Mouse (Mus musculus) hindbrain, embryonic 15.5 days (tissue): Measurements from ENCODE around the gene Sugp2. TPM values are rescaled to one million over a fixed set of nuclear protein-coding genes. Genes with fewer than 3 reads are reported as not detected.

Experiments
- ATAC-seq: fragments of 200-750 bp; cut with Nextera tagmentation; 2 replicates; pipeline ENCODE4 v1.8.0; 2017; ENCODE audit warnings: low read depth, moderate number of reproducible peaks, moderate TSS enrichment; ENCODE audit not compliant: low FRiP score
- H3K27ac ChIP-seq: fragments of 300-500 bp; sonication (generic); replicated peaks from 2 replicates; pipeline ENCODE4 v1.5.1; 2015; ENCODE audit warnings: mild to moderate bottlenecking, inconsistent platforms
- H3K27me3 ChIP-seq: fragments of 300-500 bp; sonication (generic); 2 replicates; pipeline ENCODE4 v1.6.1; 2015; ENCODE audit warnings: control low read depth, inconsistent platforms
- H3K36me3 ChIP-seq: fragments of 300-500 bp; sonication (generic); 2 replicates; pipeline ENCODE4 v1.6.1; 2015; ENCODE audit warnings: control low read depth, inconsistent platforms
- H3K4me1 ChIP-seq: fragments of 300-500 bp; sonication (generic); replicated peaks from 2 replicates; pipeline ENCODE4 v1.6.1; 2015; ENCODE audit warnings: control low read depth, inconsistent platforms
- H3K4me2 ChIP-seq: fragments of 300-500 bp; sonication (generic); 2 replicates; pipeline ENCODE4 v1.6.1; 2015; ENCODE audit warnings: moderate library complexity, mild to moderate bottlenecking, inconsistent platforms
- H3K4me3 ChIP-seq: fragments of 300-500 bp; sonication (generic); 2 replicates; pipeline ENCODE4 v1.5.1; 2015; ENCODE audit warnings: mild to moderate bottlenecking, inconsistent platforms
- H3K9ac ChIP-seq: fragments of 300-500 bp; sonication (generic); 2 replicates; pipeline ENCODE4 v1.6.1; 2015; ENCODE audit warnings: inconsistent platforms
- H3K9me3 ChIP-seq: fragments of 300-500 bp; sonication (generic); 2 replicates; pipeline ENCODE4 v1.6.1; 2016; ENCODE audit warnings: control low read depth, inconsistent platforms
- WGBS: fragments of 180-500 bp; shearing (Covaris S2); methylation state at CpG from one replicate; pipeline ENCODE4 v1.1.7; 2015; 5-methylcytosine and 5-hydroxymethylcytosine counted together
- polyA plus RNA-seq: library from polyadenylated mRNA; unstranded; fragments of >200 nt; fragmentation: Nextera tagmentation; extraction: Ambion mirVana; gene quantifications from 2 replicates; pipeline ENCODE4 v1.2.1, GENCODE M21; 2015

Sugp2 gene
- polyA plus RNA-seq, 1 experiment from 2014 or later, result 89.2 TPM

DNA sequence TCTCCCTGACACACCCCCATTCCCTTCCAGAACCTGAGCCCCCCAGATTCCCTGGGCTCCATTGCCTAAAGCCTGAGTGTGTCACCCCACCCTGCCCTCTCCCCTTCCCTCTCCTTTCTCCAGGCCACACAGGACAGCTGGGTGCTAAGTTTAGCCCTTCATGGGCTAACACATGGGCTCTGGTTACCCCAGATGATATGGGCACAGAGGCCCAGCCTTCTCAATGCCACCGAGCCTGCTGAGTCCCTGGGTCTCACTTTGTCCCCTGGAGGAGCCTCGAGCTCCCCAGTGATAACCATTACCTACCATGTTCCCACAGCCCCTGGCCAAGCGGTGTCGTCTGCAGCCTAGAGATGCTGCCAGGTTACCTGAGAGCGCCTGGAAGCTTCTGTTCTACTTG lies 83.8 kb downstream of the Sugp2 start:
- peak overlapping the region; percentile 88 for H3K27ac ChIP-seq
- peak overlapping the region; percentile 85 for H3K4me2 ChIP-seq
- WGBS, result 87% methylated on average over 5 of the region's 5 CpGs
- no peaks in the 10 kb centered on the region for H3K9me3 ChIP-seq
- H3K36me3 ChIP-seq, result peaks cover 37% of the 10 kb centered on the region
- ATAC-seq, result no peak
- H3K4me3 ChIP-seq, result peak overlapping the region; percentile 76; the same call in 1 of the 2 replicates
- H3K9ac ChIP-seq, result no peak overlapping the region
- H3K4me1 ChIP-seq, result peaks cover 40% of the 10 kb centered on the region
- no peaks in the 10 kb centered on the region for H3K27me3 ChIP-seq

DNA sequence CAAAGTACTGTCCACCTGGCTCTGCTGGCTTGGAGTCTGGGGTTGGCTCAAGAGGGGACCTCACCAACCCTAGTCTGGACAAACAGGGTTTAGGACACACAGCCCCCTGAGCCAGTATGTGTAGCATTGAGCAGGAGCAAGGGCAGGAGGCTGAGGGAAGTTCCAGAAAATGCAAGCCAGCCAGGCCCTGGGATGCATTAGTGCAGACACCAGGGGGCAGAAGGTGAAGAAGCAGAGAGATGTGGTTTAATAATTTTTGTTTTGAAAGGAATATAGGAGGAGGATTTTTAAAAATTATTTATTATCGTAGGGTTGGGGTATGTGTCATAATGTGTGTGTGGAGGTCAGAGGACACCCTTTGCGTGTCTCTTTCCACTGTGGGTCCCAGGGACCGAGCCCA lies 89.7 kb downstream of the Sugp2 start:
- Histone ChIP-seq H3K9me3 (no peaks in the 10 kb centered on the region), H3K4me3 (no peak overlapping the region), H3K36me3 (peaks cover 61% of the 10 kb centered on the region), H3K27me3 (no peaks in the 10 kb centered on the region), H3K4me1 (no peaks in the 10 kb centered on the region), H3K4me2 (no peak overlapping the region), H3K9ac (no peak overlapping the region), H3K27ac (no peak overlapping the region)
- no peak for ATAC-seq
- WGBS, result 97% methylated on average over 3 of the region's 3 CpGs

DNA sequence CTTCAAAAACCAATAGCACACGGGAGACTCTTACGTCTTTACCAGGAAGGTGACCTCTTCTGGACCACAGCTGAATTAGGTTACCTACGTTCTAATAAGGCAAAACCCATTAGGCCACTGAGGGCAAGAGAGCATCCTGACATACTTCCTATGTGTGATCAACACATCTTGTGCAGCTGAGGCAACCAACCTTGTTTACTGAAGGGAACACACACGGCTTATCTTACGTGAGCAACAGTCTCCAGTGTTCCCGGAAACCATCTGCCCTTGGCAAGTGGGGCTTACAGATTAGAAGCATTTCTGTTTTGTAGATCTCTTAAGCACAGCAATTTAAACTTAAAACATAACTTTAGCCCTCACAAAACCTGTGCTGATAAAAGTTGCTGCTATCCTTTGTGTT lies 93.5 kb downstream of the Sugp2 start:
- no peaks in the 10 kb centered on the region for H3K9me3 ChIP-seq
- 93% methylated on average over 6 of the region's 6 CpGs for WGBS
- no peak overlapping the region for H3K27ac ChIP-seq
- H3K36me3 ChIP-seq, result peaks cover 51% of the 10 kb centered on the region
- no peak overlapping the region for H3K9ac ChIP-seq
- H3K4me2 ChIP-seq, result no peak overlapping the region
- H3K27me3 ChIP-seq, result no peaks in the 10 kb centered on the region
- peaks cover 25% of the 10 kb centered on the region for H3K4me1 ChIP-seq
- no peak overlapping the region for H3K4me3 ChIP-seq
- no peak for ATAC-seq

DNA sequence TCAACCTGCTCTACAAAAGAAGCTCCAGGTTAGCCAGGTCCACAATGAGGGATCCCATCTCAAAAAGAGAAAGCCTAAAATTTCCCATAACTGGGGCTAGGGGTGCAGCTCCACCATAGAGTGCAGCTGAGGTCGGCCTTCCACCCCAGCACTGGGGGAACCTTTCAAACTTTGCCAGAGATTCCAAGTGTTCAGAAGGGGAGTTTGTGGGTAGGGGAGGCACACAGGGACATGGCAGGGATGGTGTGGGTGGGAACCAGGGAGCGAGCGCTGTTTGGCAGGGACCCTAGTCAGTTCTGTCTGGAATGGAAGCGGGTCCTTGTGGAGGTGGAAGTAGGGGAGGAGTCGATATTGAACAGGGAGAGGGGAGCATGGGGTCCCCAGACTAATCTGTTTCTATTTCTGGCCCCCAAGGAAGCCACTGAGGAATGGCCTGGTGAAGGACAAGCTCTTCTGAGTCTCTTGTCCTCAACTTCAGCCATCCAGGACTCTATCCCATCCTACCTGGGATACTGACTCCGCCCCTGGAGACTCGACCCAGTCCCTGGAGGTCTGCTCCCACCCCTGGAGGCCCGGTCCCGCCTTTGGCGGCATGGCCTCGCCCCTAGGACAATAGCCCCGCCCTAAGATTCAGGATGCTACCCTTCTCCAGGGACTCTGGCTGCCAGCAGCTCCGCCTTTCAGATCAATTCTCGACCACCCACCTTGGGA lies 95.3 kb downstream of the Sugp2 start, which contains the start of gene Gdf1:
Gene Gdf1, plus strand, starts transcription at position 694 of the 711 bp plus-strand sequence.
- 0 out of 2 replicates have a peak within 1 kb of the TSS, but pooled peaks have one; percentile 5 for H3K4me2 ChIP-seq
- ATAC-seq, result no peak
- H3K4me1 ChIP-seq, result peaks cover 25% of the 10 kb centered on the region
- no peak within 1 kb of the TSS for H3K9ac ChIP-seq
- no peaks in the 10 kb centered on the region for H3K27me3 ChIP-seq
- H3K9me3 ChIP-seq, result no peaks in the 10 kb centered on the region
- WGBS, result 28% methylated on average over 14 of the region's 14 CpGs
- H3K36me3 ChIP-seq, result peaks cover 53% of the 10 kb centered on the region
- peak within 1 kb of the TSS; percentile 18 for H3K27ac ChIP-seq
- no peak within 1 kb of the TSS for H3K4me3 ChIP-seq

Other genes with a start within 250 kb of the Sugp2 start
- gene Gatad2a, start 237.8 kb upstream of the Sugp2 start, polyA plus RNA-seq, result 31.7 and 33.1 TPM in 2 replicates
- gene Mau2, start 191.5 kb upstream of the Sugp2 start, polyA plus RNA-seq, result 71.7 and 72.2 TPM in 2 replicates
- 55.5 and 57.6 TPM in 2 replicates for gene Sugp1, start 191.4 kb upstream of the Sugp2 start, polyA plus RNA-seq
- gene Tm6sf2, start 161.3 kb upstream of the Sugp2 start, polyA plus RNA-seq, result 0.97 and 2.8 TPM in 2 replicates
- 0.87 and 1.3 TPM in 2 replicates for gene Hapln4, start 150.8 kb upstream of the Sugp2 start, polyA plus RNA-seq
- gene Ncan, start 113.4 kb upstream of the Sugp2 start, polyA plus RNA-seq, result 165 and 193 TPM in 2 replicates
- 38.3 and 42.8 TPM in 2 replicates for gene Nr2c2ap, start 102.9 kb upstream of the Sugp2 start, polyA plus RNA-seq
- 13.0 and 13.6 TPM in 2 replicates for gene Rfxank, start 95.1 kb upstream of the Sugp2 start, polyA plus RNA-seq
- gene Borcs8, start 94.7 kb upstream of the Sugp2 start, polyA plus RNA-seq, result 54.6 and 55.1 TPM in 2 replicates
- 0.48 and 0.80 TPM in 2 replicates for gene Mef2b, start 94.5 kb upstream of the Sugp2 start, polyA plus RNA-seq
- gene Tmem161a, start 61.9 kb upstream of the Sugp2 start, polyA plus RNA-seq, result 47.3 and 53.1 TPM in 2 replicates
- 8.2 and 10.2 TPM in 2 replicates for gene Slc25a42, start 21.9 kb upstream of the Sugp2 start, polyA plus RNA-seq
- 107 and 114 TPM in 2 replicates for gene Armc6, start 240 bp downstream of the Sugp2 start, polyA plus RNA-seq
- gene Homer3, start 48.6 kb downstream of the Sugp2 start, polyA plus RNA-seq, result 30.8 and 36.5 TPM in 2 replicates
- 44.2 and 46.3 TPM in 2 replicates for gene Ddx49, start 68.3 kb downstream of the Sugp2 start, polyA plus RNA-seq
- gene Cope, start 68.3 kb downstream of the Sugp2 start, polyA plus RNA-seq, result 291 and 295 TPM in 2 replicates
- gene Cers1, start 81.5 kb downstream of the Sugp2 start, polyA plus RNA-seq, result 37.8 and 43.2 TPM in 2 replicates
- 2.8 and 7.8 TPM in 2 replicates for gene Gdf1, start 95.6 kb downstream of the Sugp2 start, polyA plus RNA-seq
- gene Upf1, start 119.1 kb downstream of the Sugp2 start, polyA plus RNA-seq, result 14.5 and 15.1 TPM in 2 replicates
- gene Comp, start 139.3 kb downstream of the Sugp2 start, polyA plus RNA-seq, result 0.27 and 0.47 TPM in 2 replicates
- 46.1 and 57.4 TPM in 2 replicates for gene Crtc1, start 205.4 kb downstream of the Sugp2 start, polyA plus RNA-seq
- 29.5 and 33.6 TPM in 2 replicates for gene Klhl26, start 242.7 kb downstream of the Sugp2 start, polyA plus RNA-seq